Mouse (Mus musculus) heart, postnatal 0 days (tissue): Measurements from ENCODE around the gene U2af1l4. TPM values are rescaled to one million over a fixed set of nuclear protein-coding genes. Genes with fewer than 3 reads are reported as not detected.

Source experiments
- ATAC-seq: fragments of 200-750 bp; cut with Nextera tagmentation; 2 replicates; pipeline ENCODE4 v1.8.0; 2017; ENCODE audit warnings: low read depth, moderate number of reproducible peaks, moderate library complexity; ENCODE audit not compliant: insufficient read depth
- DNase-seq: peaks from one replicate; pipeline ENCODE4 v3.0.0-alpha.2; 2016; ENCODE audit warnings: low spot score
- H3K27ac ChIP-seq: fragments of 300-500 bp; sonication (generic); 2 replicates; pipeline ENCODE4 v1.5.1; 2014; ENCODE audit warnings: low read depth, mild to moderate bottlenecking
- H3K27me3 ChIP-seq: fragments of 300-500 bp; sonication (generic); 2 replicates; pipeline ENCODE4 v1.6.1; 2014; ENCODE audit warnings: low read length, mixed read lengths; ENCODE audit not compliant: control insufficient read depth, insufficient read depth
- H3K36me3 ChIP-seq: fragments of 300-500 bp; sonication (generic); replicated peaks from 2 replicates; pipeline ENCODE4 v1.6.1; 2014; ENCODE audit warnings: low read length, mixed read lengths; ENCODE audit not compliant: control insufficient read depth, insufficient read depth
- H3K4me1 ChIP-seq: fragments of 300-500 bp; sonication (generic); 2 replicates; pipeline ENCODE4 v1.6.1; 2014; ENCODE audit warnings: antibody characterized with exemption; ENCODE audit not compliant: control insufficient read depth, insufficient read depth
- H3K4me2 ChIP-seq: fragments of 300-500 bp; sonication (generic); 2 replicates; pipeline ENCODE4 v1.6.1; 2014; ENCODE audit warnings: low read depth, mild to moderate bottlenecking, low read length, moderate library complexity
- H3K4me3 ChIP-seq: fragments of 300-500 bp; sonication (generic); 2 replicates; pipeline ENCODE4 v1.5.1; 2014; ENCODE audit warnings: low read depth, low read length
- H3K9ac ChIP-seq: fragments of 300-500 bp; sonication (generic); replicated peaks from 2 replicates; pipeline ENCODE4 v1.6.1; 2014; ENCODE audit warnings: low read depth, low read length, mixed read lengths
- H3K9me3 ChIP-seq: fragments of 300-500 bp; sonication (generic); replicated peaks from 2 replicates; pipeline ENCODE4 v1.6.1; 2016; ENCODE audit warnings: low read length; ENCODE audit not compliant: control insufficient read depth
- CTCF ChIP-seq: IDR thresholded peaks from 2 replicates; pipeline ENCODE4 v1.5.1; 2016; ENCODE audit warnings: antibody characterized with exemption, control low read depth, low read depth
- EP300 ChIP-seq: IDR thresholded peaks from 2 replicates; pipeline ENCODE4 v1.6.1; 2016; ENCODE audit warnings: antibody characterized with exemption, low read depth
- WGBS: fragments of 180-500 bp; shearing (Covaris S2); extraction: QIAGEN DNeasy Blood & Tissue Kit; methylation state at CpG from one replicate; pipeline ENCODE4 v1.1.7; 2014; 5-methylcytosine and 5-hydroxymethylcytosine counted together
- polyA plus RNA-seq: library from polyadenylated mRNA; unstranded; fragments of >200 nt; fragmentation: Nextera tagmentation; extraction: Ambion mirVana; gene quantifications from 2 replicates; pipeline ENCODE4 v1.2.1, GENCODE M21; 2015
- total RNA-seq: library from RNA; depleted of rRNA; stranded (reverse); fragments of >200 nt; gene quantifications from 2 replicates; pipeline ENCODE4 v1.2.3, GENCODE M21; 2014; ENCODE audit warnings: low replicate concordance

U2af1l4 gene
- total and polyA plus RNA-seq, 2 experiments from 2014 or later = 41.9 to 120 TPM

- no peaks in the 10 kb centered on the region for H3K4me1 ChIP-seq
- WGBS = 71% methylated on average over 5 of the region's 5 CpGs
- no peak overlapping the region for H3K4me3 ChIP-seq
- no peak overlapping the region for H3K4me2 ChIP-seq
- H3K27ac ChIP-seq = peak overlapping the region; percentile 16; the same call in 1 of the 2 replicates
- ATAC-seq = no peak
- DNase-seq = no peak
- no peaks in the 10 kb centered on the region for H3K9me3 ChIP-seq
- TF ChIP-seq CTCF = no peak
- TF ChIP-seq EP300 = no peak
- no peak overlapping the region for H3K9ac ChIP-seq
- no peaks in the 10 kb centered on the region for H3K27me3 ChIP-seq
- peaks cover 94% of the 10 kb centered on the region for H3K36me3 ChIP-seq
Measured at GRCm38 (mm10) chr7:30572389-30572788, 9.3 kb downstream of the U2af1l4 start.

- Histone ChIP-seq H3K4me1 (no peaks in the 10 kb centered on the region), H3K27me3 (no peaks in the 10 kb centered on the region), H3K9me3 (no peaks in the 10 kb centered on the region), H3K4me2 (no peak overlapping the region), H3K27ac (peak overlapping the region; percentile 17), H3K36me3 (peaks cover 96% of the 10 kb centered on the region), H3K9ac (no peak overlapping the region), H3K4me3 (no peak overlapping the region)
- DNase-seq (peak; percentile 66), ATAC-seq (peak; percentile 73)
- WGBS = 28% methylated on average over 2 of the region's 2 CpGs
- TF ChIP-seq EP300 = 0 out of 2 replicates have a peak, but pooled peaks have one; percentile 30
- TF ChIP-seq CTCF = no peak
Measured at GRCm38 (mm10) chr7:30572969-30573368, 9.9 kb downstream of the U2af1l4 start.

GRCm38 (mm10) chr7:30579950-30580349 is 16.8 kb downstream of the U2af1l4 start:
- DNase-seq (no peak), ATAC-seq (no peak)
- H3K4me2 ChIP-seq = no peak overlapping the region
- no peak overlapping the region for H3K9ac ChIP-seq
- TF ChIP-seq CTCF (no peak), EP300 (no peak)
- 91% methylated on average over 8 of the region's 8 CpGs for WGBS
- no peak overlapping the region for H3K27ac ChIP-seq
- no peaks in the 10 kb centered on the region for H3K27me3 ChIP-seq
- peaks cover 98% of the 10 kb centered on the region for H3K36me3 ChIP-seq
- no peak overlapping the region for H3K4me3 ChIP-seq
- H3K4me1 ChIP-seq = no peaks in the 10 kb centered on the region
- no peaks in the 10 kb centered on the region for H3K9me3 ChIP-seq

- Histone ChIP-seq H3K27ac (no peak overlapping the region), H3K4me1 (no peaks in the 10 kb centered on the region), H3K36me3 (peaks cover 93% of the 10 kb centered on the region), H3K9me3 (no peaks in the 10 kb centered on the region), H3K4me2 (no peak overlapping the region), H3K9ac (no peak overlapping the region), H3K27me3 (no peaks in the 10 kb centered on the region), H3K4me3 (no peak overlapping the region)
- no peak for TF ChIP-seq CTCF
- no peak for TF ChIP-seq EP300
- WGBS = 93% methylated on average over 16 of the region's 16 CpGs
- no peak for ATAC-seq
- DNase-seq = no peak
Measured at GRCm38 (mm10) chr7:30581547-30581946, 18.4 kb downstream of the U2af1l4 start.

GRCm38 (mm10) chr7:30584339-30584738 is 21.2 kb downstream of the U2af1l4 start:
- Histone ChIP-seq H3K9ac (no peak overlapping the region), H3K36me3 (peaks cover 65% of the 10 kb centered on the region), H3K27me3 (no peaks in the 10 kb centered on the region), H3K4me2 (no peak overlapping the region), H3K9me3 (no peaks in the 10 kb centered on the region), H3K4me1 (peaks cover 11% of the 10 kb centered on the region), H3K27ac (no peak overlapping the region), H3K4me3 (no peak overlapping the region)
- DNase-seq (no peak), ATAC-seq (no peak)
- TF ChIP-seq EP300 = no peak
- no peak for TF ChIP-seq CTCF
- WGBS = 92% methylated on average over 10 of the region's 10 CpGs

- no peak overlapping the region for H3K4me3 ChIP-seq
- DNase-seq = no peak
- no peak overlapping the region for H3K27ac ChIP-seq
- H3K36me3 ChIP-seq = peaks cover 57% of the 10 kb centered on the region
- no peak for ATAC-seq
- H3K9me3 ChIP-seq = no peaks in the 10 kb centered on the region
- peaks cover 14% of the 10 kb centered on the region for H3K4me1 ChIP-seq
- no peak for TF ChIP-seq EP300
- TF ChIP-seq CTCF = no peak
- no peak overlapping the region for H3K9ac ChIP-seq
- no peaks in the 10 kb centered on the region for H3K27me3 ChIP-seq
- no peak overlapping the region for H3K4me2 ChIP-seq
- 95% methylated on average over 7 of the region's 7 CpGs for WGBS
Measured at GRCm38 (mm10) chr7:30585170-30585569, 22.1 kb downstream of the U2af1l4 start.
